Mouse (Mus musculus) G1E (cell line): ENCODE results near the gene Eef1akmt2.

Experiments used
- CTCF ChIP-seq: IDR thresholded peaks from 2 replicates; pipeline ENCODE4 v1.5.1; 2012; ENCODE audit warnings: low read depth, low read length, inconsistent platforms, mixed read lengths
- GATA1 ChIP-seq: IDR thresholded peaks from 2 replicates; pipeline ENCODE4 v1.6.1; 2012; ENCODE audit warnings: borderline replicate concordance, low read length, inconsistent platforms, mixed read lengths
- GATA2 ChIP-seq: IDR thresholded peaks from 2 replicates; pipeline ENCODE4 v1.6.1; 2012; ENCODE audit warnings: low read depth, low read length, inconsistent platforms, borderline replicate concordance
- POLR2AphosphoS5 ChIP-seq: IDR thresholded peaks from 2 replicates; pipeline ENCODE4 v1.6.1; 2012; ENCODE audit warnings: low read depth, low read length, inconsistent platforms; ENCODE audit not compliant: insufficient replicate concordance
- TAL1 ChIP-seq: conservative IDR thresholded peaks from 2 replicates; pipeline ENCODE4 v1.6.1; 2012; ENCODE audit warnings: low read depth, low read length, inconsistent platforms, mixed read lengths

- no peak for TF ChIP-seq CTCF
- no peak for TF ChIP-seq POLR2AphosphoS5
- no peak for TF ChIP-seq GATA1
- TF ChIP-seq TAL1 = no peak
- TF ChIP-seq GATA2 = no peak
These were observed 35.4 kb downstream of the Eef1akmt2 start for GRCm38 (mm10) chr7:132817056-132817455.
